In genomic region chr12:33424329-33424728, GRCm38 (mm10) we compare ENCODE assay signal across 9 mouse cellular contexts. TPM values are rescaled to one million over a fixed set of nuclear protein-coding genes. Genes with fewer than 3 reads are reported as not detected.
A peak's percentile ranks its signal among the peaks of the same experiment; 100 is the strongest.
DNase-seq lines count a peak whose midpoint lies in the region; ATAC-seq and TF ChIP-seq lines count a peak whose summit lies in the region.
"Had no signal": no experiment of that assay in that cellular context is flagged by ENCODE, and none has a peak within 500 bp of the region (broad histone marks: within the 10 kb centered on the region; RNA-seq: fewer than 3 reads in every experiment).

No protein-coding gene starts in this region.

- TF ChIP-seq POLR2A in MEL (IDR thresholded peaks at IDR 0.05; ENCODE audit: control insufficient read depth in 1 of 2, insufficient read depth in 1 of 2, low read depth in 1 of 2, low read length in 2 of 2, poor library complexity in 1 of 2) = no peak
- no peak for TF ChIP-seq POLR2A in limb, embryonic 14.5 days (IDR thresholded peaks at IDR 0.05; ENCODE audit: borderline replicate concordance, extremely low read depth, insufficient read depth, insufficient read length)

- no peaks in the 10 kb centered on the region for H3K27me3 ChIP-seq in heart, embryonic 11.5 days (ENCODE audit: control insufficient read depth, insufficient read depth, low read length)
- peaks cover 6 to 12% of the 10 kb centered on the region in 2 experiments for H3K27me3 ChIP-seq in MEL (ENCODE audit: control insufficient read depth in 1 of 2, insufficient read depth in 2 of 2, low read length in 2 of 2)
- H3K27me3 ChIP-seq in limb, embryonic 14.5 days (ENCODE audit: control insufficient read depth, insufficient read depth, low read length) = no peaks in the 10 kb centered on the region

- ATAC-seq in heart, embryonic 11.5 days (replicated peaks; ENCODE audit: insufficient number of reproducible peaks, low FRiP score, low TSS enrichment) = no peak
- ATAC-seq in limb, embryonic 14.5 days (ENCODE audit: low FRiP score, low read depth) = no peak
- no peak for ATAC-seq in inflammation-experienced regulatory T-cells, adult 6 months

- no peaks in the 10 kb centered on the region for H3K4me1 ChIP-seq in heart, embryonic 11.5 days (ENCODE audit: control insufficient read depth, insufficient read depth, low read length)
- H3K4me1 ChIP-seq in MEL (ENCODE audit: control insufficient read depth in 1 of 2, insufficient read depth in 2 of 2, low read length in 2 of 2) = peaks cover 0 to 4% of the 10 kb centered on the region in 2 experiments; a peak in 1 of 4 replicates
- H3K4me1 ChIP-seq in limb, embryonic 14.5 days (ENCODE audit: control insufficient read depth, insufficient read depth, low read length) = no peaks in the 10 kb centered on the region
- H3K4me1 ChIP-seq: liver, embryonic 15.5 days had no signal

- TF ChIP-seq EP300 in MEL (IDR thresholded peaks at IDR 0.05; ENCODE audit: low read depth in 1 of 2, low read length in 2 of 2) = no peak

- intact Hi-C loops in heart, postnatal 10 days (cut with DNase I) = loop anchor here (1.0 kb wide), 1 partner anchor 35 kb away; no protein-coding TSS in a partner anchor

- H3K4me2 ChIP-seq in heart, embryonic 11.5 days = no peak overlapping the region
- H3K4me2 ChIP-seq in limb, embryonic 14.5 days (replicated peaks; ENCODE audit: low read depth, low read length, severe bottlenecking) = no peak overlapping the region
- H3K4me2 ChIP-seq: liver, embryonic 15.5 days had no signal

- H3K27ac ChIP-seq in heart, embryonic 11.5 days (ENCODE audit: low read depth, low read length) = no peak overlapping the region
- no peak overlapping the region for H3K27ac ChIP-seq in MEL (ENCODE audit: control insufficient read depth, low read depth, low read length)
- no peak overlapping the region for H3K27ac ChIP-seq in limb, embryonic 14.5 days (replicated peaks; ENCODE audit: low read depth, low read length)
- H3K27ac ChIP-seq: liver, embryonic 15.5 days had no signal

- H3K4me3 ChIP-seq in heart, embryonic 11.5 days (ENCODE audit: low read depth, low read length) = no peak overlapping the region
- H3K4me3 ChIP-seq in MEL (ENCODE audit: control insufficient read depth in 1 of 2, insufficient read depth in 1 of 2, low read depth in 2 of 2, low read length in 2 of 2) = no peak overlapping the region
- no peak overlapping the region for H3K4me3 ChIP-seq in limb, embryonic 14.5 days (replicated peaks; ENCODE audit: low read length)
- H3K4me3 ChIP-seq: liver, embryonic 15.5 days had no signal

- no peaks in the 10 kb centered on the region for H3K79me2 ChIP-seq in MEL (ENCODE audit: control insufficient read depth, insufficient read depth, low read length, poor library complexity)

- peak; percentile 34 to 51 for DNase-seq in heart, postnatal 10 days
- DNase-seq in MEL (ENCODE audit: low read depth, low spot score) = peak; percentile 63
- peak; percentile 66 for DNase-seq in embryo, embryonic 10.5 days (ENCODE audit: low spot score)
- peak; percentile 24 to 57 for DNase-seq in kidney, adult 8-10 months
- peak; percentile 45 for DNase-seq in limb, embryonic 14.5 days (ENCODE audit: low spot score)
- peak; percentile 28 for DNase-seq in retina, adult 2 months (ENCODE audit: low read depth, low spot score)

- no peak overlapping the region for H3K9ac ChIP-seq in heart, embryonic 11.5 days (ENCODE audit: low read depth, low read length)
- H3K9ac ChIP-seq in MEL (ENCODE audit: control insufficient read depth, low read depth, low read length, poor library complexity, severe bottlenecking) = no peak overlapping the region
- H3K9ac ChIP-seq in limb, embryonic 14.5 days (ENCODE audit: low read depth, low read length, severe bottlenecking) = no peak overlapping the region
- H3K9ac ChIP-seq: liver, embryonic 15.5 days had no signal

- WGBS in heart, embryonic 11.5 days (ENCODE audit: insufficient replicate concordance) = 26% methylated on average over 3 of the region's 3 CpGs
- 37% methylated on average over 3 of the region's 3 CpGs for WGBS in limb, embryonic 14.5 days

- H3K9me3 ChIP-seq in heart, embryonic 11.5 days (replicated peaks; ENCODE audit: control insufficient read depth, low read length) = no peaks in the 10 kb centered on the region
- no peaks in the 10 kb centered on the region for H3K9me3 ChIP-seq in MEL (replicated peaks; ENCODE audit: insufficient read depth, low read length)
- no peaks in the 10 kb centered on the region for H3K9me3 ChIP-seq in limb, embryonic 14.5 days (ENCODE audit: control insufficient read depth, low read length)
- H3K9me3 ChIP-seq: liver, embryonic 15.5 days had no signal

- peak; percentile 67 for TF ChIP-seq RAD21 in MEL (IDR thresholded peaks at IDR 0.05; ENCODE audit: low read depth, low read length)

- peak; percentile 16 to 70 (median 51); a peak in 4 of 6 replicates for TF ChIP-seq CTCF in MEL (IDR thresholded peaks at IDR 0.05 in 2 of 3, conservative IDR thresholded peaks at IDR 0.05 in 1 of 3; ENCODE audit: control insufficient read depth in 1 of 3, insufficient read depth in 1 of 3, low read depth in 2 of 3, low read length in 3 of 3, poor library complexity in 1 of 3, severe bottlenecking in 1 of 3)

- no peaks in the 10 kb centered on the region for H3K36me3 ChIP-seq in heart, embryonic 11.5 days (ENCODE audit: control insufficient read depth, insufficient read depth, low read length)
- H3K36me3 ChIP-seq in MEL (ENCODE audit: control insufficient read depth in 1 of 2, insufficient read depth in 2 of 2, low read length in 2 of 2) = peaks cover 0 to 7% of the 10 kb centered on the region in 2 experiments; a peak in 2 of 4 replicates
- H3K36me3 ChIP-seq in limb, embryonic 14.5 days (ENCODE audit: control insufficient read depth, insufficient read depth, low read length) = no peaks in the 10 kb centered on the region
- H3K36me3 ChIP-seq: liver, embryonic 15.5 days had no signal

TF ChIP-seq in MEL, 35 proteins besides CTCF, POLR2A, EP300 and RAD21:
- TF ChIP-seq ZNF384 (IDR thresholded peaks at IDR 0.05; ENCODE audit: low read depth, low read length) (no peak), SMC3 (IDR thresholded peaks at IDR 0.05; ENCODE audit: low read depth, low read length) (peak; percentile 79), MEF2A (IDR thresholded peaks at IDR 0.05; ENCODE audit: extremely low read depth, insufficient replicate concordance, low read depth, low read length, poor library complexity, severe bottlenecking) (no peak), HCFC1 (IDR thresholded peaks at IDR 0.05; ENCODE audit: low read depth, low read length) (no peak), USF1 (IDR thresholded peaks at IDR 0.05; ENCODE audit: low read depth, low read length) (no peak), POLR2AphosphoS5 (IDR thresholded peaks at IDR 0.05; ENCODE audit: borderline replicate concordance, low read depth, low read length) (no peak), MAX (IDR thresholded peaks at IDR 0.05; ENCODE audit: low read length) (no peak), KAT2A (conservative IDR thresholded peaks at IDR 0.05; ENCODE audit: low read depth, low read length) (no peak), ETS1 (IDR thresholded peaks at IDR 0.05; ENCODE audit: low read depth, low read length) (no peak), ZC3H11A (IDR thresholded peaks at IDR 0.05; ENCODE audit: low read depth, low read length) (peak; percentile 41; the same call in 1 of the 2 replicates)

RNA-seq across cellular contexts. Expression of gene Twistnb, which starts 5.1 kb away (rescaled TPM):
- total RNA-seq in heart, postnatal 10 days (2021) = 10 to 100 TPM; 11.1 to 12.4 TPM
- 31.4 and 36.6 TPM in 2 replicates for polyA plus RNA-seq in heart, embryonic 11.5 days (2014; fragmentation: Nextera tagmentation; extraction: Ambion mirVana)
- 25.3 and 25.9 TPM in 2 replicates for total RNA-seq in MEL (2012; rRNA removed)
- 10 to 100 TPM; 22.1 to 44.6 TPM for polyA plus RNA-seq in MEL (2012; ENCODE audit: insufficient read depth in 1 of 2, insufficient read length in 2 of 2, low read depth in 1 of 2, low replicate concordance in 2 of 2, missing spikeins in 1 of 2)
- polyA plus RNA-seq in limb, embryonic 14.5 days (2012; rRNA removed) = 8.7 and 9.2 TPM in 2 replicates
- polyA plus RNA-seq in limb, embryonic 14.5 days (2014; fragmentation: Nextera tagmentation; extraction: Ambion mirVana) = 56.1 and 66.8 TPM in 2 replicates
- 10 to 100 TPM; 21.6 to 52.2 (median 43.3) TPM for polyA plus RNA-seq in inflammation-experienced regulatory T-cells, adult 6 months (2017; shearing (Covaris generic))

RNA-seq across cellular contexts. Expression of gene Efcab10, which starts 29.7 kb away (rescaled TPM):
- total RNA-seq in heart, postnatal 10 days (2021) = not detected
- not detected in 2 replicates for polyA plus RNA-seq in heart, embryonic 11.5 days (2014; fragmentation: Nextera tagmentation; extraction: Ambion mirVana)
- not detected in 2 replicates for total RNA-seq in MEL (2012; rRNA removed)
- not detected for polyA plus RNA-seq in MEL (2012; ENCODE audit: insufficient read depth in 1 of 2, insufficient read length in 2 of 2, low read depth in 1 of 2, low replicate concordance in 2 of 2, missing spikeins in 1 of 2)
- 0.15 TPM in 1 of 2 replicates, not detected in the other for polyA plus RNA-seq in limb, embryonic 14.5 days (2012; rRNA removed)
- 0.32 TPM in 1 of 2 replicates, not detected in the other for polyA plus RNA-seq in limb, embryonic 14.5 days (2014; fragmentation: Nextera tagmentation; extraction: Ambion mirVana)
- polyA plus RNA-seq in inflammation-experienced regulatory T-cells, adult 6 months (2017; shearing (Covaris generic)) = not detected
- polyA plus RNA-seq: liver, embryonic 15.5 days had no signal
